Mouse (Mus musculus) liver, embryonic 14.5 days (tissue): ENCODE measurements around the gene Ywhae.

Source experiments
- CTCF ChIP-seq: IDR thresholded peaks from 2 replicates; pipeline ENCODE4 v1.5.1; 2016; ENCODE audit warnings: antibody characterized with exemption, low read depth, control low read depth
- EP300 ChIP-seq: IDR thresholded peaks from 2 replicates; pipeline ENCODE4 v1.6.1; 2016; ENCODE audit warnings: antibody characterized with exemption, low read depth

GRCm38 (mm10) chr11:75750537-75750936 is 17.9 kb downstream of the Ywhae start:
- TF ChIP-seq CTCF, result no peak
- no peak for TF ChIP-seq EP300
